Mouse (Mus musculus) left cerebral cortex, adult 9 months (tissue): ENCODE results near the gene Zc3h18.

Source experiments
- DNase-seq, 2 experiments: peaks; one replicate each; pipeline ENCODE4 v3.0.0; 2022; ENCODE audit warnings: low spot score in 2 of 2

Gene Zc3h18

DNA sequence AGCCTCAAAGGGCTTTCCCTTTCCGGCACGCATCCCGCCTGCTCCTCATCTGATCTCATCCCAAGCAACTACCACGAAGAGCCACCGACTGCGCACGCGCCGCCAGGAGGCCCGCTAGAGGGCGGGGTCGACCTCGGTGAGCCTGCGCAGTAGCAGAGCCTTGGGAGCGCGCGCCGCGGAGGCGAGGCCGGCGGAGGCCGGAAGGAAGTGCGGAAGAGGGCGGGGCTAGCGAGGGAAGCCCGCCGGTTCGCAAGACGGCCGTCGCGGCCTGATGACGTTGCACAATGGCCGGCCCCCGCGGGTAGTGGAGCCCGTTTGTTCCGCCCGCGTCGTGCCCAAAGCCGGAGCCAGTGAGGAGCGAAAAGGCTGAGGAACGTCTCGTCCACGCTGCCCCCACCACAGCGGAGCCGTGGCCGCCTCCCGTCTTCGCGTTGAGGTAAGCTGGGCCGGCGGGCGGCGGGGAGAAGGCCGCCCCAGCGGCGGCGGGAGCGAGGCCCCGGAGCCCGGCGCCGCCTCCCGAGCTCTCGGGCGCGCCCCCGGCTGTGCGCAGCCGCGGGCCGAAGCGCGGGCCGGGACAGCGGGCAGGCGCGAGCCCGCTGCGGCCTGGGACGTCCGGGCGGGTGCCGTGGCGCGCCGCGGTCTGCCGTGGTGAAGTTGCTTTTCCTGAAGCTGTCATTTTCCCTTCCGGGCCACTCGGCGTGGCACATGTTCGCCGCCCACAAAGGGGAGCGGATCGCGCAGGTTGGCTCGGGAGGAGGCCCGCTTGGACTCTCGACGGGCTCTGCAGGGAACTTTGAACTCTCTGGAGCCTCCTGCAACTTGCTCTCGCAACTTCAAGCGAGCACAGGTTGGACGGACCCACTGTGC is at the start of gene Zc3h18:
Zc3h18 (plus strand) TSS at position 245 of the 867 bp plus-strand sequence.
- peak; percentile 99 for DNase-seq

DNA sequence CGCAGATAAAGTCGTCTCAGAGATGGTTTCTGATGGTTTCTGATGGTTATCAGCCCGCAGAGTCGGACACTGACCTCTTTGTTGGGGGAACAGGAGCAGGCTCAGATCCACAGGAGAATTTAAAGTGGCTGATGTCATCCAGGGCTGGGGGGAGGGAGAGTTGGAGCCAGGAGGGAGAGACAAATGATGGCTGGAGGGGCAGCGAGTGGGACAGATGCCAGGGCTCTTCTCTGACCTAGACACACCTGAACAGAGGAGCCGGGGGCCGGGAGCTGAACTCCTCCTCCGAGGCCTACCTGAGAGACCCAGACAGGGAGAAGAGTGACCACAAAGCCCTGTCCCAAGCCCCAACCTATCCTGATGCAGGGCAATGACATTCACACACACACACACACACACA is 47.3 kb upstream of the Zc3h18 start:
- no peak for DNase-seq

DNA sequence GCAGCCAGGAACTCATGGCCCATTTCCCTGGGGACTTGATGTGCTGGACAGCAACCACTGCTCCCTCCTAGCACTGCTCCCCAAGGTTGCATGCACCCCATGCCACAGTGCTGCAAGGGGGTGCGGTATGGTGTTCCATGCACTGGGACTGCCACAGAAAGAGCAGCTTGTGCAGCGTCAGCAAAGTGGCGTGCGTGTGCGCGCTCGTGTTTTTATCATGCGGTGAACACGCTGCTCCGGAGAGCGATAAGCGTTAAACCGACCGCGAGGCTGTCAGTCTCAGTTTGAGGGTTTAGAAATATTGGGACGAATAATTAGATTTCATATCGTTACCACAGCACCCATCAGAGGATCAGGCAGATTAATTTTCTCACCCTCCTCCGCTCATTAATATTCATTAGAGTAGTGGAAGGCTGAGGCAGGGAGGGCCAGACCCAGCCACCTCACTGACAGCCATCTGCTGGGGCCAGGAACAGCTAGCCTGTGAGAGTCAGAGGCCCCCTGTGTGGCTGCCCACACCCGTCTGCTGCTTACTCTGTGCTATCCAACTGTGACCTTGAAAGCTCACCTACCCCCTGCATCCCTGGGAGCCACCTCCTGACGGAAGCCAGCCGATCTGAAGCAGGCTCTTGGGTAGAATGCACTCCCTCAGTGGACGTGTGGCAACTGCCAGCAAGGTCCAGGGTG is 46.7 kb upstream of the Zc3h18 start:
- DNase-seq: no peak

DNA sequence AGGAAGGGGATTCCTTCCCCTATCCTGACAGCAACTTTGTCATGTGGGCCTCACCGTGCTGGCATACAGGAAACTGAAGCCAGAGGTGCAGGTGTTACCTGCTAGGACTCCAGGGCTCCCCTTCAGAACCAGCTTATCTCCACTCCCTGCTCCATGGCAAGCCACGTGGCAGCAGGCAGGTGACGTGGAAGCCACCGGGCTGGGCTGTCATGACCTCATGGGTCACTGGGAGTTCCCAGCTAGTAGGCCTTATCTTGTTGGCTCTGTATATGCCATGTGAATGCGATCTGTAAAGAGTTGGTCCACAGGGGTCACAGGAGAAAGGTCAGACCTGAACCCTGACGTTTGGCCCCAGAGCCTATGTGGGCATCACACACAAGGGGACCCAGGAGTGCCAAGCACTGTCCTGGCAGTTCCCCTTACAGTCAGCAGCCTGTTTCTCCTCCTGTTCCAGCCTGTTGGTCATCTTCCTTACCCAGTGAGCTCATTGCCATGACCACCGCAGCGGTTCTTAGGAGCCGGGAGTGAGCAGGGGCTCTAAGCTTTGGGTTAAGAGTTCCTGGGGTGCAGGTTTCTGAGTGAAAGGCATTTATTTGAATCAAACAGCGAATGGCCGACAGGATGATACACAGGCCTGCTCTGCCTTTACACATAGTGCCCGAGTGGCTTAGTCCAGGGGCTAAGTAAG is 45.8 kb upstream of the Zc3h18 start:
- DNase-seq: no peak

DNA sequence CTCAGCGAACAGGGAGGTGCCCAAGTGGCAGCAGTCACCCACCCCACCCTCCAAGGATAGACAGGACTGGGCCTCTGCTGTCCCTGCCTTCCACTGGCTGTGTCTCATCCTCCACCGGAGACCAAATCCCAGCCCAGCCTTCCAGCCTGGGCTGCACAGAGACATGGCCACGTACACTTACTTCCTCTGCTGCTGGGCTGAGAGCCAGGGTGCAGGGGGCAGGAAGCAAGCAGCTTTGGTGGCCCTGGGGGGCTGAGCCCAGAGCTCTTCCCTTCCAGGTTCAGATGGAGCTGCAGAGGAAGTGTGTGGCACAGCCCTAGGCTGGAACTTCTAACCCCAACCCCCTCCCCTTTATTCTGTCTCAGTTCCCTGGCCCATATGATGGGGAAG is 45.3 kb upstream of the Zc3h18 start:
- DNase-seq: no peak

DNA sequence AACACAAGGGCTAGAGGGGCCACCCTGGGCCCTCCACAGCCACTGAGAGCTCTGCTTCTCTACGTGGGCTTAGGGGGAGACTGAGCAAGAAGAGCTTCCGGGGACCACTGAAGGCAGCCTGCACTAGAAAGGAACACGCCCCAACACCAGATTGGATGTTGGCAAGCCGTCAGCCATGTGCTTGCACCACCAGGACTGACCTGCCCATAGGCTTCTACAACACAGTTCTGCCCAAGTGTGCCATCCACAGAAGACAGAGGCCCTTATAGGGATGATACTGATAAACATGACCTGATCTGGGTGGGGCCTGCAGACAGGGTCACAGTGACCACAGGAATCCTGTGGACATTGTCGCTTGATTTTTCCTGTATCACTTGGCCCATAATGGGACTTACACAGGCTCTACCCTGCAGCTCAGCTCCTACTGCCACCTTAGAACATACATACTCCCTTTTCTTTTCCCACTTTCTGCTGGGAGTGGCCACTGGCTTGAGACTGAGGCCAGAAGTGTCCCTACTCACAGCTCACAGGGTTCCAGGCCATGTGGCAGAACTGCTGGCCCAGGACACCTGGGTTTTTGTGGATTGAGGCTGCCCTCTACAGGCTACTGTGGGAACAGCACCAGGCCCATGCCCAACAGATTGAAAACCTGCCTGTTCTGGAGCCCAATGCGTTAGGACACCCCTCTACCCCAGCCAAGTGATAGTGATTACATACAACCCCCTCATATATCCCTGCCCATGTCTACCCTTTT is 43.5 kb upstream of the Zc3h18 start:
- peak in 1 of 2 experiments; percentile 84 for DNase-seq

DNA sequence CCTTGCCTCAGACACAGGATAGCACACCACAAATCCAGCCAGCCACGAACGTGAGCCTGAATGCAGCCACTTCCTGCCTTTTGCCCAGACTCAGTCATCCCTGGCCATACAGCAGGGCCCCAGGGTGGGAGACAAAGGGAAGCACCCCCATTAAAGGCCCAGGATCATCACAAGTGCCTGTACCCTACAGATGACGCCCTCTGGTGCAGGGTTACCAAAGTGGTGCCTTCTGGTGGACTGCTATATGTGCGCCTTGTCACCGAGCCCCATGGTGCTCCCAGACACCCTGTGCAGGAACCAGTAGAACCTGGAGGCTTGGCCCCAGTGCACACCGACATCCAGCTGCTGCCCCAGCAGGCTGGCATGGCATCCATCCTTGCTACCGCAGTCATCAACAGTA is 42.9 kb upstream of the Zc3h18 start:
- DNase-seq: no peak

DNA sequence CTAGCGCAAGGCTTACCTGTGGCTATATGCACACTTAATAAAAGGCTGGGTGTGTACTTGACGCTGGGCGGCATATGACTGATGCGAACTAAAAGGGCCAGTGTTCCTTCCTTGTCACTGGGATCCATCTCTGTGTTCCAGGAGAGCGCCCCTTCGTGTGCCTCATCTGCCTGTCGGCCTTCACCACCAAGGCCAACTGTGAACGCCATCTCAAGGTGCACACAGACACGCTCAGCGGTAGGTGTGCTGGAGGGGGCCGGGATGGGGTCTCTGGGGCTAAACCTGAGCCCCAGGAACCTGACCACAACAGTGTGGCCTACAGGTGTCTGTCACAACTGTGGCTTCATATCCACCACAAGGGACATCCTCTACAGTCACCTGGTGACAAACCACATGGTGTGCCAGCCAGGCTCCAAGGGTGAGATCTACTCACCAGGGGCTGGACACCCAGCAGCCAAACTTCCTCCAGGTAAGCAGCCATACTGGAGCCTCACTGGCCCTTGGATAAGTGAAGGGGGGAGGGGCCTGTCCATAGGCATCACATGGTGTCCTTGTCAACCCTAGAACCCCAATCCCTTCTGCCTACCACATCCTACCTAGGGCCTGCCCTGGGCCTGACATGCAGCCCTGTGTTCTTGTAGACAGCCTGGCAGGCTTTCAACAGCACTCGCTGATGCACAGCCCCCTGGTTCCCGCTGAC is 41.5 kb upstream of the Zc3h18 start:
- DNase-seq: no peak

DNA sequence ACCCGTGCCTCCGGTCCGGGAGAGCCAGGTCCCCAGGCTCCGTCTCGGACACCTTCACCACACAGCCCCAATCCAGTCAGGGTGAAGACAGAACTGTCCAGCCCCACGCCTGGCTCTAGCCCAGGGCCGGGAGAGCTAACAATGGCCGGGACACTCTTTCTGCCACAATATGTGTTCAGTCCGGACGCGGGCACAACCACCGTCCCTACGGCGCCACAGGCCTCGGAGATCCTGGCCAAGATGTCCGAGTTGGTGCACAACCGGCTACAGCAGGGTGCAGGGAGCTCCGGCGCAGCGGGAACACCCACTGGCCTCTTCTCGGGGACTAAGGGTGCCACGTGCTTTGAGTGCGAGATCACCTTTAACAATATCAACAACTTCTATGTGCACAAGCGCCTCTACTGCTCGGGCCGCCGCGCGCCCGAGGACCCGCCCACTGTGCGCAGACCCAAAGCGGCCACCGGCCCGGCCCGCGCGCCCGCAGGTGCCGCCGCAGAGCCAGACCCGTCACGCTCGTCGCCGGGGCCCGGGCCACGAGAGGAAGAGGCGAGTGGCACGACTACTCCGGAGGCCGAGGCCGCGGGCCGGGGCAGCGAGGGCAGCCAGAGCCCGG is 40.7 kb upstream of the Zc3h18 start:
- DNase-seq: no peak

DNA sequence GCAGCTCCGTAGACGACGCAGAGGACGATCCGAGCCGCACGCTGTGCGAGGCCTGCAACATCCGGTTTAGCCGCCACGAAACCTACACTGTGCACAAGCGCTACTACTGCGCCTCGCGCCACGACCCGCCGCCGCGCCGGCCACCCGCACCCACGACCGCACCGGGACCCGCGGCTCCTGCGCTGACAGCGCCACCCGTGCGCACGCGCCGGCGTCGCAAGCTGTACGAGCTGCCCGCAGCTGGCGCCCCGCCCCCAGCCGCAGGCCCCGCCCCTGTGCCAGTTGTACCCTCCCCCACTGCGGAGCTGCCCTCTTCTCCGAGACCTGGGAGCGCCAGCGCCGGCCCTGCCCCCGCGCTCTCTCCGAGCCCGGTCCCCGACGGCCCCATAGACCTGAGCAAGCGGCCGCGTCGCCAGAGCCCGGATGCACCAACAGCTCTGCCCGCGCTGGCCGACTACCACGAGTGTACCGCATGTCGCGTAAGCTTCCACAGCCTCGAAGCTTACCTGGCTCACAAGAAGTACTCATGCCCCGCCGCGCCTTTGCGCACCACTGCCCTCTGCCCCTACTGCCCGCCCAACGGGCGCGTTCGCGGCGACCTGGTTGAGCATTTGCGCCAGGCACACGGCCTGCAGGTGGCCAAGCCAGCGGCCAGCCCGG is 40.0 kb upstream of the Zc3h18 start:
- no peak for DNase-seq

DNA sequence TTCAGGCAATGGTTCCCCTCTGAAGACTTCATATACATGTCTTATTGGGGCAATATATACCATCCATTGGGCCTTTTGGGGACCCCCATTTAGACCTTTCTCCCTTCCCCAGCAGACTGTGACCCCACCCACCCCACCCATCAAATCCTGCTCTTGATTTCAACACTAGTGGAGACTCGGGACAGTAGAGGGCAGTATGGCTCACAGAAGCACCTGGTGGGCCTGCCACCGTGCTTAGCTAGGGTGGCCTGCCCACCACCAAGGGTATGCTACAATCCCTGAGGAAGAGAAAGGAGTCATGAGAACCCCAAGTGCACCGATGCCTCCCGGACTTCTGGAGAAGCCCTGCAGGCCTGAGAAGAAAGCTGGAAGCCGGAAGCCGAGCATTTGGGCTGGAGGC is 37.6 kb upstream of the Zc3h18 start:
- no peak for DNase-seq

DNA sequence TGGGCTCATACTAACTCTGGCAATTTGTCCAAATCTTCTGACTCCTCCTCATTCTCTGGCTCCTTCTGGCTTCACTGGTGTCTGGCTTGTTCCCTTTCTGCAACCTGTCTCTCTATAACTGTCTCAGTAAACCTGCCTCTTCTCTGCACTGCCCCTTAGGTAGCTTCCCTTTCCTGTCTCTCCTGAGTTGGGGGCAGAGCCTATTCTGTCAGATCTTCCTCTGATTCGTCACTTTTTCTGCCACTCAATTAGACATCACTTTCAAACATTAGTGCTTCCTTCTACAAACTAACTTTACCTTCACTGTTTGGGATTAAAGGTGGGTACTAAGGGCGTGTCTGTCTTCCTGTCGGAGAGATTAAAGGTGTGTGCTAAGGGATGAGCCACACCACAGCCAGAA is 35.6 kb upstream of the Zc3h18 start:
- DNase-seq: no peak

DNA sequence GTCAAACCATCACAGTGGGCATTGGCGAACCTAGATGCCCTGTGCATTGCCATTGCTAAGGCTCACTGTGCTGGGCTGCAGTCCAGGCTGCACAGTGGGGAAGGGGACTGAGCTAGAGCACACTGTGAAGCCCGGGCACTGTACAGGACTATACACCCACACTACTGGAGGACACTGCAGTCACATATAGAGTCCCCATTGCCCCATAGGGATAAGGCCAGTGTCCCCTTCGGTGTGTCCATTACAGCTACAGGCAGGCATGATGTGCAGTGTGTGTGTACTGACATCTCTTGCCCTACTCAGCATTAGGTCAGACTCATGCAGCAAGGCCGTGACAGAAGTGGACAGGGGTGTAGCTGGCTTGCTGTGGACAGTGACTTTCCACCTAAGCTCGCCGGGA is 34.6 kb upstream of the Zc3h18 start:
- DNase-seq: no peak

DNA sequence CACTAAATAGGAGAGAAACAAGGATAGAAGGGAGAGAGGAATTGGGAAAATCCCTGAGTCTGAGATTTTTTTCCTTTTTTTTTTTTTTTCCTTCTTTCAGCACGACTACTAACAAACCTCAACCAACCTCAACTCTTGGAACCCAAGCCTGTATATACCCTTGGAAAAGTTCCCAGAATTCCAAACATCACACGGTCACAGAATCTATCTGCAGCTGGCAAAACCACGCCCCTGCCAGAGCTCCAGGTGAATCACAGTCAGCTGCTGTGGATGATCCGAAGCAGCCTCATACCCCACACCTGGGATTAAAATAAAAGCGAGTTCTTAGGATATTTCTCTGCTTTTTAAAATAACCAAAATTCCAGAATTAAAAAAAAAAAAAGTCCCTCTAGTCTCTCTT is 34.0 kb upstream of the Zc3h18 start:
- DNase-seq: no peak

DNA sequence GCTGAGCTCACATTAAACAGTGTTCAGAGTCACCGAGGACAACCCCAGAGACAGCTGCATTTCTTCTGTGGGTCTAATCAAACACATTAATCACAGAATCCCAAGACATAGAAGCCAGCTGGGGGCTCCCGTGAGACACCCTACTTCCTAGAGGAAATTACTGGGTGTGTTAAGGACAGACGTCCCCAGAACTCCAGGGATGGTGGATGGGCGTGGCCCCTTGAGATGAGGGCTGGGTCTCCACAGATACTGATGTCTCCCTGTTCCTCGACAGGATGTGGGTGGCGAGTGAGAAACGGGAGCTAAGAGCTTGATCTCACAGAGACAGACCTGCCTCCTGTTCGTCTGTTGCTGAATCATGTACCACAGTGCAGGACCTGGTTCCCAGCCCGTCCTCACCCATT is 33.6 kb upstream of the Zc3h18 start:
- peak; percentile 64 to 66 for DNase-seq

DNA sequence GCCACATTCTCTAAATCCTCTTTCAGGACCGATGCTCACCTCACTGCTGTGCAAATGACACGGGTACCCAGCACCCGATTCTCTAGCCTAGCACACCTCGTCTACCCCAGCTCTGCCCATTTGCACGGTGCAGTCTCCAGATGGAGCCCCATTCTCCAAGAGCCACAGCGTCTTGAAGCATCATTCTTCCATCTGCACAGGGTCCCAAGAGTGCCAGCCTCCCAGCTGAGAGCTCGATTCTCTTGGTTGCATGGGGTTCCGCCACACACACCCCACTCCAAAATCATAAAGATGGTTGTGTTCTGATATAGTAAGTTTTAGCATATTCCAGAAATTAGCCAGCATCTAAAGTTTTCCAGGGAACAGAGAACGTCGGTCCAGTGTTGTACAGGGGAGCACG is 33.1 kb upstream of the Zc3h18 start:
- DNase-seq: no peak

DNA sequence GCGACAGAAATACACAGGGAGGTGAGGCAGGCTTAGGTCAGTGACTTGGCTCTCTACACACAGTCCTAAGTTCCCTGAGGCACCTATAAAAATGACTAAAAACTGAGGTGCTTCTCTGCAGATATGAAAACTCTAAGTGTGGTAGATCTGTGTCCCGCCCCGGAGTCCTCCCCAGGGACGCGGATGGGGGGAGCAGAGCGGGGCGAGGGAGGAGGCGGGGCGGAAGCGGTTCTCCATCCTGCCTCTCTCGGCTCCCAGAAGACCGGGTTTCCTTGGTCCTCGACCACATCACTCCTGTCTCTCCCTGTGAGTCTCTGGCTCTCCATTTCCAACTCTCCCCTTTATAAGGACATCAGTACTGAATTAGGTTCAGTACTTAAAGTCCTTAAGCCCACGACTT is 32.7 kb upstream of the Zc3h18 start:
- no peak for DNase-seq

DNA sequence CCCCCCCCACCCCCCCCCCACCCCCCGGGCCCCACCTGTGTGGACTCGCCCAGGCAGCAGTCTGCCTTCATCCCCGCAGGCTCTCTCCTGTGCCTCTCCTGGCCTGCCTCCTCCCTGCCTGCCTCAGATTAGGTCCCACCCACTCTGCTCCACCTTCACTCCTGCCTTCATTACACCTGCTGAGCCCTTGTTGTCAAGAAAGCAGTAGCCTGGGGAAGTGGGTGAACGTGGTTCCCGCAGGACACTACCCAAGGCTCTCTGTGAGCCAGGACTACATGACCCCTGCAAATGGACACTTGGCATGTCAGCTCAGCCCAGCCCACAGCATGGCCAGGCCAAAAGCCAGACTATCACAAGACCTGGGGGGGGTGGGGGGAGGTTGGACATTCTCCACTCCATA is 32.2 kb upstream of the Zc3h18 start:
- no peak for DNase-seq

DNA sequence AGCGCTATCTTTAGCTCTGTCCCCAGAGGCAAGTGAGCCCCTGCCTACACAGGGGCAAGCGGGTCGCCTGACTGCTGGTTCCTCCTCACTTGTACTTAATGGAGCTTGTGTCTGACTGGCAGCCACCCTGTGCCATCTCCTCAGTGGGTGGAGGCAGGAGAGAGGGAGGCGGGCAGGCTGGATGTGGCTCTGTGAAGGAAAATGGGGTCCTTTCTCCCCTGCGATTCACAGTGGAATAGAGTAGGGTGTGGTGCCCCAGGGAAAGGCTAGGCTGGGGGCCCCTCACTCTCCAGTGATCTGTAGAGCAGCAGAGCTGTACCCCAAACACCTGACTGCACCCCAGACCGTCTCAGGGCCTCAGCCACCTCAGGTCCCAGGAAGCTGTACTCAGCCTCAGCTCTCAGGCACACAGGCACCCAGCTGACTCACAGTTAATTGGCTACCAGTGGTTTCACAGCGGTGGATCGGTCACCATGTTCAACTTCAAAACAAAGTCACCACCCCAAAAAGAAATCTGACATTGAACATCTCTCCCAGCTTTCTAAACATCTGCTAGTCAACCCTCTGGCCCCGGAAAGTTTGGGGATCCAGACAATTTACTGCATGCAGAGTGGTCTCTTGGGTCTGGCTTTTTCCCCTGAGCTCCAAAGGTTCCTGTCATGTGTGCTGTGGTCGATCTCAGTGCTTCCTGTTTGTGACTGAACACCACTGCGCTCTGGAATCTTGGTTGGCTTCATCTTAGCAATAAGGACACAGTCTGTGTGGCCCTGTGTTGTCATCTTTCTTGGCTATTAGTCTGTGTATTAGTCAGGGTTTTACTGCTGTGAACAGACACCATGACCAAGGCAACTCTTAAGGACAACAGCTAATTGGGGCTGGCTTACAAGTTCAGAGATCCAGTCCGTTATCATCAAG is 31.0 kb upstream of the Zc3h18 start:
- DNase-seq: no peak
